Comparison of ENCODE assay signal across 11 mouse cellular contexts in genomic region chr5:41392802-41393234, GRCm38 (mm10).
DNase-seq lines count a peak whose midpoint lies in the region; ATAC-seq lines count a peak whose summit lies in the region.
"Had no signal": no experiment of that assay in that cellular context is flagged by ENCODE, and none has a peak within 500 bp of the region (broad histone marks: within the 10 kb centered on the region; RNA-seq: fewer than 3 reads in every experiment).

No protein-coding gene starts in this region.

- H3K36me3 ChIP-seq in forebrain, embryonic 10.5 days (replicated peaks): no peaks in the 10 kb centered on the region
- no peaks in the 10 kb centered on the region for H3K36me3 ChIP-seq in neural tube, embryonic 12.5 days

- H3K4me3 ChIP-seq in forebrain, embryonic 10.5 days: no peak overlapping the region
- H3K4me3 ChIP-seq in neural tube, embryonic 12.5 days: no peak overlapping the region

- peak overlapping the region; percentile 51; the same call in 1 of the 2 replicates for H3K27ac ChIP-seq in forebrain, embryonic 10.5 days
- no peak overlapping the region for H3K27ac ChIP-seq in neural tube, embryonic 12.5 days
- H3K27ac ChIP-seq: kidney, postnatal 0 days had no signal

- peak; percentile 61; the same call in 1 of the 2 replicates for ATAC-seq in neural tube, embryonic 12.5 days (ENCODE audit: low FRiP score, low read depth)

- DNase-seq in kidney, postnatal 4 days: peak; percentile 4 to 6
- no peak for DNase-seq in kidney, postnatal 25 days
- DNase-seq in forebrain, embryonic 10.5 days (ENCODE audit: extremely low spot score, low spot score): no peak
- peak; percentile 6 to 8 for DNase-seq in frontal cortex, postnatal 14 days (ENCODE audit: low spot score in 2 of 2)
- no peak for DNase-seq in spleen, postnatal 10 days (ENCODE audit: low spot score in 2 of 2)
- DNase-seq in heart, adult 18-20 months: no peak
- no peak for DNase-seq in adipocyte (ENCODE audit: low spot score)
- DNase-seq: gastrocnemius, postnatal 14 days had no signal

- H3K9me3 ChIP-seq in forebrain, embryonic 10.5 days: no peaks in the 10 kb centered on the region; the same call in 1 of the 2 replicates
- H3K9me3 ChIP-seq in neural tube, embryonic 12.5 days: no peaks in the 10 kb centered on the region

- 91% methylated on average over 14 of the region's 14 CpGs for WGBS in forebrain, embryonic 10.5 days
- WGBS in neural tube, embryonic 12.5 days: 75% methylated on average over 14 of the region's 14 CpGs

- H3K4me1 ChIP-seq in forebrain, embryonic 10.5 days: peaks cover 11% of the 10 kb centered on the region; the same call in 1 of the 2 replicates
- no peaks in the 10 kb centered on the region; the same call in 1 of the 2 replicates for H3K4me1 ChIP-seq in neural tube, embryonic 12.5 days

- no peak overlapping the region for H3K9ac ChIP-seq in neural tube, embryonic 12.5 days

- H3K4me2 ChIP-seq in neural tube, embryonic 12.5 days (replicated peaks): no peak overlapping the region

- no peaks in the 10 kb centered on the region for H3K27me3 ChIP-seq in forebrain, embryonic 10.5 days (ENCODE audit: poor library complexity, severe bottlenecking)
- no peaks in the 10 kb centered on the region for H3K27me3 ChIP-seq in neural tube, embryonic 12.5 days (replicated peaks)
- H3K27me3 ChIP-seq: CH12.LX had no signal

Comparison
In these comparisons a context has a peak if more than half of its experiments do, and no peak if none do; other contexts are left out.
1. DNase-seq: peak in kidney, postnatal 4 days (2 of 2) and frontal cortex, postnatal 14 days (2 of 2); none in kidney, postnatal 25 days (0 of 2), forebrain, embryonic 10.5 days (single experiment), spleen, postnatal 10 days (0 of 2), heart, adult 18-20 months (0 of 2) and adipocyte (single experiment).